Mouse (Mus musculus) thymus, postnatal 10 days (tissue): ENCODE measurements at regions not wholly inside any gene's neighbourhood (a gene's known extent, or its start where the extent isn't known, plus 50 kb on each side); places are given as distances from the start of the nearest gene placed in this dataset.

Experiments used
- DNase-seq, 2 experiments: peaks; one replicate each; pipeline ENCODE4 v3.0.0; 2021; ENCODE audit warnings: low spot score in 2 of 2

- DNase-seq = no peak
These were observed 270.3 kb downstream of the Ets1 start for GRCm38 (mm10) chr9:32906233-32906872.

GRCm38 (mm10) chr9:32910641-32911040, 274.6 kb downstream of the Ets1 start:
- peak; percentile 63 to 65 for DNase-seq

GRCm38 (mm10) chr9:32915633-32916032, 279.6 kb downstream of the Ets1 start:
- no peak for DNase-seq

- no peak for DNase-seq
These were observed 280.7 kb downstream of the Ets1 start for GRCm38 (mm10) chr9:32916731-32917130.

GRCm38 (mm10) chr9:32923925-32924324, 287.9 kb downstream of the Ets1 start:
- DNase-seq = no peak

- no peak for DNase-seq
These were observed 288.4 kb downstream of the Ets1 start for GRCm38 (mm10) chr9:32924333-32924886.

- no peak for DNase-seq
These were observed 289.0 kb downstream of the Ets1 start for GRCm38 (mm10) chr9:32925036-32925435.

- DNase-seq = peak; percentile 66 to 72
These were observed 289.9 kb downstream of the Ets1 start for GRCm38 (mm10) chr9:32925720-32926595.

- DNase-seq = no peak
These were observed 291.6 kb downstream of the Ets1 start for GRCm38 (mm10) chr9:32927656-32928055.

- peak; percentile 82 to 90 for DNase-seq
These were observed 292.4 kb downstream of the Ets1 start for GRCm38 (mm10) chr9:32928289-32929000.

GRCm38 (mm10) chr9:32929331-32929730, 293.3 kb downstream of the Ets1 start:
- no peak for DNase-seq

GRCm38 (mm10) chr9:32929826-32930225, 293.8 kb downstream of the Ets1 start:
- no peak for DNase-seq

- DNase-seq = peak in 1 of 2 experiments; percentile 67
These were observed 295.4 kb downstream of the Ets1 start for GRCm38 (mm10) chr9:32931266-32932005.

- DNase-seq = no peak
These were observed 297.4 kb downstream of the Ets1 start for GRCm38 (mm10) chr9:32933237-32934071.

GRCm38 (mm10) chr9:32934436-32934835, 298.4 kb downstream of the Ets1 start:
- no peak for DNase-seq

GRCm38 (mm10) chr9:32936462-32936861, 300.4 kb downstream of the Ets1 start:
- DNase-seq = peak in 1 of 2 experiments; percentile 20

- no peak for DNase-seq
These were observed 301.4 kb downstream of the Ets1 start for GRCm38 (mm10) chr9:32937391-32937790.

GRCm38 (mm10) chr9:32938857-32939256, 302.8 kb downstream of the Ets1 start:
- peak in 1 of 2 experiments; percentile 19 for DNase-seq

- DNase-seq = no peak
These were observed 303.6 kb downstream of the Ets1 start for GRCm38 (mm10) chr9:32939626-32940025.

- peak; percentile 76 to 83 for DNase-seq
These were observed 304.2 kb downstream of the Ets1 start for GRCm38 (mm10) chr9:32940111-32940813.
